Mouse (Mus musculus) kidney, adult 2 months (tissue): Measurements from ENCODE around the gene Wnt9b.

Experiments
- CTCF ChIP-seq: fragments of 200-500 bp; conservative IDR thresholded peaks from 2 replicates; pipeline ENCODE4 v1.5.1; 2011; ENCODE audit warnings: low read depth, mild to moderate bottlenecking, control low read depth, low read length, moderate library complexity, mixed read lengths; ENCODE audit not compliant: insufficient read depth, insufficient read length
- POLR2A ChIP-seq: fragments of 200-500 bp; IDR thresholded peaks from one replicate; pipeline ENCODE4 v1.6.1; 2011; ENCODE audit warnings: low read depth, low read length, control low read depth

DNA sequence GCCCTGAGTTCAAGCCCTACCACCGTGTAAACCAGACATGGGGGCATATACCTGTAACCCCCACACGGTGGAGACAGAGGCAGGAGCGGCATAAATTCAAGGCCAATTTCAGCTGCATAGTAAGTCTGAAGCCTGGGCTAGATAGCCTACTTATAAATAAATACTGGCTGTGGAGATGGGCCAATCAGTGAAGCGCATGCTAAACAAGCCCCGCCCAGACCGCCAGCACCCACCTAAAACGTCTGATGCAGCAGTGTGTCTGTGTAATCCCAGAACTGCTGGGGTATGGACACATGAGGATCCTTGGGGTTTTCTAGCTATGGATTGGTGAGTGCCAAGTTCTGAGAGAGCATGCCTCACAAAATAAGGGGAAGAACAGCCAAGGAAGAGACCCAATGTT, 10.5 kb upstream of the Wnt9b start:
- no peak for TF ChIP-seq CTCF
- no peak for TF ChIP-seq POLR2A
